Mouse (Mus musculus): ENCODE data around the gene Gm20388. TPM values are rescaled to one million over a fixed set of nuclear protein-coding genes. Genes with fewer than 3 reads are reported as not detected.

Gm20388 gene
- total and polyA plus RNA-seq, 2 experiments from 2014 or later = 51.3 TPM; not detected in 1

DNA sequence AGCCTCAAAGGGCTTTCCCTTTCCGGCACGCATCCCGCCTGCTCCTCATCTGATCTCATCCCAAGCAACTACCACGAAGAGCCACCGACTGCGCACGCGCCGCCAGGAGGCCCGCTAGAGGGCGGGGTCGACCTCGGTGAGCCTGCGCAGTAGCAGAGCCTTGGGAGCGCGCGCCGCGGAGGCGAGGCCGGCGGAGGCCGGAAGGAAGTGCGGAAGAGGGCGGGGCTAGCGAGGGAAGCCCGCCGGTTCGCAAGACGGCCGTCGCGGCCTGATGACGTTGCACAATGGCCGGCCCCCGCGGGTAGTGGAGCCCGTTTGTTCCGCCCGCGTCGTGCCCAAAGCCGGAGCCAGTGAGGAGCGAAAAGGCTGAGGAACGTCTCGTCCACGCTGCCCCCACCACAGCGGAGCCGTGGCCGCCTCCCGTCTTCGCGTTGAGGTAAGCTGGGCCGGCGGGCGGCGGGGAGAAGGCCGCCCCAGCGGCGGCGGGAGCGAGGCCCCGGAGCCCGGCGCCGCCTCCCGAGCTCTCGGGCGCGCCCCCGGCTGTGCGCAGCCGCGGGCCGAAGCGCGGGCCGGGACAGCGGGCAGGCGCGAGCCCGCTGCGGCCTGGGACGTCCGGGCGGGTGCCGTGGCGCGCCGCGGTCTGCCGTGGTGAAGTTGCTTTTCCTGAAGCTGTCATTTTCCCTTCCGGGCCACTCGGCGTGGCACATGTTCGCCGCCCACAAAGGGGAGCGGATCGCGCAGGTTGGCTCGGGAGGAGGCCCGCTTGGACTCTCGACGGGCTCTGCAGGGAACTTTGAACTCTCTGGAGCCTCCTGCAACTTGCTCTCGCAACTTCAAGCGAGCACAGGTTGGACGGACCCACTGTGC lies 2466.0 kb downstream of the Gm20388 start, which contains the start of gene Zc3h18:
Gene Zc3h18 (plus strand): TSS at position 245 of the 867 bp plus-strand sequence.
- peaks cover 10% of the 10 kb centered on the region for H3K36me3 ChIP-seq (ENCODE audit: insufficient read depth)
- H3K9me3 ChIP-seq (ENCODE audit: low read length) = no peaks in the 10 kb centered on the region
- DNase-seq (peak; percentile 100), ATAC-seq (peak; percentile 97)
- H3K4me1 ChIP-seq (ENCODE audit: insufficient read depth) = peaks cover 10% of the 10 kb centered on the region
- H3K4me2 ChIP-seq (ENCODE audit: low read depth) = peak within 1 kb of the TSS; percentile 83
- peak within 1 kb of the TSS; percentile 90 for H3K27ac ChIP-seq (ENCODE audit: low read depth, low read length)
- peak; percentile 69 for TF ChIP-seq CTCF (IDR thresholded peaks at IDR 0.05; ENCODE audit: low read depth)
- peak within 1 kb of the TSS; percentile 93 for H3K4me3 ChIP-seq (ENCODE audit: low read depth, low read length)
- H3K9ac ChIP-seq = peak within 1 kb of the TSS; percentile 87
- H3K27me3 ChIP-seq (ENCODE audit: insufficient read depth, low read length) = no peaks in the 10 kb centered on the region
- WGBS = under 1% methylated on average over 102 of the region's 107 CpGs

DNA sequence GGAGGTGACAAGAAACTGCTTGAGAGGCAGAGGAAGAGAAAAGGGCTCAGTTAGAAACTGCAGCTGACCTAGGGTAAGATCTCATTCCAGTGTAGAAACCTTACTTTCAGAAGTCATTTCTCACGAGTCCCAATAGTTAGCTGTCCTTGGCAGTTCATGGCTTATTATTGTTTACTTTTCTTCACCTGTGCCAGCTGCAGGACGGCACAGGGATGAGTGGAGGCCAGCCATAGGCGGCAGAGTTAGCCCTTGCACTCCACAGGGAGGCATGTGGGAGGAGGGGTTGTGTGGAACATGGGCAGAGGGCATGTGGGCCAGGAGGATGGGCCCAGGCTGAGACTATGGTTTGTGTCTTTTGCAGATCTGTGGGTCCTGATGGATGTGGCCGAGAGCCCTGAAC lies 2472.4 kb downstream of the Gm20388 start:
- H3K36me3 ChIP-seq (ENCODE audit: insufficient read depth) = peaks cover 58% of the 10 kb centered on the region
- ATAC-seq (no peak), DNase-seq (no peak)
- H3K27me3 ChIP-seq (ENCODE audit: insufficient read depth, low read length) = no peaks in the 10 kb centered on the region
- 91% methylated on average over 4 of the region's 4 CpGs for WGBS
- no peak for TF ChIP-seq CTCF (IDR thresholded peaks at IDR 0.05; ENCODE audit: low read depth)
- peaks cover under 1% of the 10 kb centered on the region; the same call in 1 of the 2 replicates for H3K4me1 ChIP-seq (ENCODE audit: insufficient read depth)
- no peaks in the 10 kb centered on the region for H3K9me3 ChIP-seq (ENCODE audit: low read length)
- H3K4me2 ChIP-seq (ENCODE audit: low read depth) = no peak overlapping the region
- no peak overlapping the region for H3K4me3 ChIP-seq (ENCODE audit: low read depth, low read length)
- H3K27ac ChIP-seq (ENCODE audit: low read depth, low read length) = no peak overlapping the region
- no peak overlapping the region for H3K9ac ChIP-seq

- no peak overlapping the region for H3K4me2 ChIP-seq (ENCODE audit: low read depth)
- ATAC-seq (no peak), DNase-seq (no peak)
- H3K9ac ChIP-seq = no peak overlapping the region
- peaks cover 69% of the 10 kb centered on the region for H3K36me3 ChIP-seq (ENCODE audit: insufficient read depth)
- H3K4me1 ChIP-seq (ENCODE audit: insufficient read depth) = no peaks in the 10 kb centered on the region
- no peak overlapping the region for H3K27ac ChIP-seq (ENCODE audit: low read depth, low read length)
- H3K27me3 ChIP-seq (ENCODE audit: insufficient read depth, low read length) = no peaks in the 10 kb centered on the region
- no peaks in the 10 kb centered on the region for H3K9me3 ChIP-seq (ENCODE audit: low read length)
- WGBS = 87% methylated on average over 3 of the region's 3 CpGs
- no peak overlapping the region for H3K4me3 ChIP-seq (ENCODE audit: low read depth, low read length)
- TF ChIP-seq CTCF (IDR thresholded peaks at IDR 0.05; ENCODE audit: low read depth) = peak; percentile 23; the same call in 1 of the 2 replicates
These were observed 2478.7 kb downstream of the Gm20388 start for GRCm38 (mm10) chr8:122389357-122389756.

GRCm38 (mm10) chr8:122390758-122391157 lies 2480.1 kb downstream of the Gm20388 start:
- H3K4me1 ChIP-seq (ENCODE audit: insufficient read depth) = no peaks in the 10 kb centered on the region
- H3K27ac ChIP-seq (ENCODE audit: low read depth, low read length) = no peak overlapping the region
- H3K36me3 ChIP-seq (ENCODE audit: insufficient read depth) = peaks cover 65% of the 10 kb centered on the region
- no peaks in the 10 kb centered on the region for H3K27me3 ChIP-seq (ENCODE audit: insufficient read depth, low read length)
- TF ChIP-seq CTCF (IDR thresholded peaks at IDR 0.05; ENCODE audit: low read depth) = no peak
- ATAC-seq (no peak), DNase-seq (no peak)
- no peak overlapping the region for H3K9ac ChIP-seq
- no peak overlapping the region for H3K4me3 ChIP-seq (ENCODE audit: low read depth, low read length)
- H3K9me3 ChIP-seq (ENCODE audit: low read length) = no peaks in the 10 kb centered on the region
- no peak overlapping the region for H3K4me2 ChIP-seq (ENCODE audit: low read depth)
- whole genome bisulfite sequencing = 94% methylated on average over 3 of the region's 3 CpGs

- no peak overlapping the region for H3K4me2 ChIP-seq (ENCODE audit: low read depth)
- H3K36me3 ChIP-seq (ENCODE audit: insufficient read depth) = peaks cover 56% of the 10 kb centered on the region
- DNase-seq (no peak), ATAC-seq (no peak)
- no peak overlapping the region for H3K9ac ChIP-seq
- H3K27me3 ChIP-seq (ENCODE audit: insufficient read depth, low read length) = no peaks in the 10 kb centered on the region
- H3K4me1 ChIP-seq (ENCODE audit: insufficient read depth) = no peaks in the 10 kb centered on the region
- no peak overlapping the region for H3K27ac ChIP-seq (ENCODE audit: low read depth, low read length)
- no peaks in the 10 kb centered on the region for H3K9me3 ChIP-seq (ENCODE audit: low read length)
- H3K4me3 ChIP-seq (ENCODE audit: low read depth, low read length) = no peak overlapping the region
- TF ChIP-seq CTCF (IDR thresholded peaks at IDR 0.05; ENCODE audit: low read depth) = no peak
These were observed 2483.1 kb downstream of the Gm20388 start for GRCm38 (mm10) chr8:122393717-122394116.

DNA sequence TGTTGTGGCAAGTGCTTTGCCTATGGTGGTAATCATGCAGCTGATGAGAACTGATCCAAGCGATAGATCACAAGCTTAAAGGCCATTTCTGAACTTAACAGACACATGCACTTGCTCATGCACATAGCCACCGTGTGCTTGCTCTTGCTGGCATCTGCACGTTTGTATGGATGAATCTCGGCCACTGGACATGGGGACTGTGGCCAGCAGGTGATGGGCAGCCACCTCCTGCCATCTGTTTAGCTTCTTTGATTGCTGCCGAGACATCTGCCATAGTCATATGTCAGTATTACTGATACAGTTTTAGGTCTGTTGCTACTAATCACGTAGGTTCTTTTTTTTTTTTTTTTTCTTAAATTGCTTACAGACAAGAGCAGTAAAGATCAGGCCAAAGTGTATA lies 2484.7 kb downstream of the Gm20388 start:
- H3K4me3 ChIP-seq (ENCODE audit: low read depth, low read length) = no peak overlapping the region
- no peak overlapping the region for H3K27ac ChIP-seq (ENCODE audit: low read depth, low read length)
- no peaks in the 10 kb centered on the region for H3K9me3 ChIP-seq (ENCODE audit: low read length)
- H3K4me2 ChIP-seq (ENCODE audit: low read depth) = no peak overlapping the region
- no peak overlapping the region for H3K9ac ChIP-seq
- 84% methylated on average over 6 of the region's 6 CpGs for WGBS
- H3K4me1 ChIP-seq (ENCODE audit: insufficient read depth) = no peaks in the 10 kb centered on the region
- no peak for ATAC-seq
- TF ChIP-seq CTCF (IDR thresholded peaks at IDR 0.05; ENCODE audit: low read depth) = no peak
- DNase-seq = no peak
- no peaks in the 10 kb centered on the region for H3K27me3 ChIP-seq (ENCODE audit: insufficient read depth, low read length)
- H3K36me3 ChIP-seq (ENCODE audit: insufficient read depth) = peaks cover 63% of the 10 kb centered on the region

DNA sequence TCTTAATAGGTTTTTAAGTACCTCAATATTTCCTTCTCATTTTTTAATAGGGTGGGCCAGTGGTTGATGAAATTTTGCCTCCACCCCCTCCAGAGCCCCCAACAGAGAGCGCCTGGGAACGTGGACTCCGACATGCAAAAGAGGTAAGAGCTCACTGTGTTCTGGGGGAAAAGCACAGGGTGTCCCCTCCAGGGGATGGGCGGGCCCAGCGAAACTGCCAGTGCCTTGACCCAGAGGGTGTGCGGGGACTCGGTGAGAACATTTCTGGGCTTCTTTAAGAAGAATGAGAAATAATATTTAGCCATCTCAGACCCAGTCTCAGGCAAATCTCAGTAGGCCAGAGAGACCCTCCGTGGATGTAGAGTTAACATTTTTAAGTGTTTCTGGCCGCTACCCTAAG lies 2487.5 kb downstream of the Gm20388 start:
- Histone ChIP-seq H3K4me1 (ENCODE audit: insufficient read depth) (no peaks in the 10 kb centered on the region), H3K9ac (no peak overlapping the region), H3K4me2 (ENCODE audit: low read depth) (no peak overlapping the region), H3K36me3 (ENCODE audit: insufficient read depth) (peaks cover 82% of the 10 kb centered on the region), H3K9me3 (ENCODE audit: low read length) (no peaks in the 10 kb centered on the region), H3K4me3 (ENCODE audit: low read depth, low read length) (no peak overlapping the region), H3K27me3 (ENCODE audit: insufficient read depth, low read length) (no peaks in the 10 kb centered on the region), H3K27ac (ENCODE audit: low read depth, low read length) (no peak overlapping the region)
- no peak for TF ChIP-seq CTCF (IDR thresholded peaks at IDR 0.05; ENCODE audit: low read depth)
- ATAC-seq = no peak
- no peak for DNase-seq
- WGBS = 95% methylated on average over 9 of the region's 9 CpGs

All from forebrain, postnatal 0 days (tissue).